Mouse (Mus musculus): ENCODE data around the gene Pdhb. TPM values are rescaled to one million over a fixed set of nuclear protein-coding genes. Genes with fewer than 3 reads are reported as not detected.

Pdhb gene
- total RNA-seq, 1 experiment: 152 TPM

- peaks cover 0 to 2% of the 10 kb centered on the region in 2 experiments; a peak in 3 of 4 replicates for H3K4me1 ChIP-seq (ENCODE audit: control insufficient read depth in 2 of 2, insufficient read depth in 2 of 2, low read length in 2 of 2, poor library complexity in 1 of 2)
- H3K4me3 ChIP-seq (ENCODE audit: insufficient read depth in 1 of 2, low read depth in 1 of 2, low read length in 2 of 2, poor library complexity in 1 of 2, severe bottlenecking in 1 of 2): no peak overlapping the region
- in situ Hi-C loops (cut with MboI; ENCODE audit: low sequenced_read_pairs in 2 of 2, unreplicated experiment in 2 of 2): no loop called here
- no peaks in the 10 kb centered on the region for H3K9me3 ChIP-seq (ENCODE audit: control insufficient read depth, insufficient read depth, low read depth, low read length)
- TF ChIP-seq CHD2 (IDR thresholded peaks at IDR 0.05; ENCODE audit: low read depth, low read length) (no peak), ZNF384 (IDR thresholded peaks at IDR 0.05; ENCODE audit: low read depth, low read length) (no peak), ZC3H11A (IDR thresholded peaks at IDR 0.05; ENCODE audit: borderline replicate concordance, low read depth, low read length) (no peak), MAFK (IDR thresholded peaks at IDR 0.05; ENCODE audit: insufficient read depth, low read depth, low read length) (no peak), HCFC1 (IDR thresholded peaks at IDR 0.05; ENCODE audit: borderline replicate concordance, insufficient read depth, low read length) (no peak)
- H3K9ac ChIP-seq (ENCODE audit: insufficient read depth, low read depth, low read length, poor library complexity, severe bottlenecking): no peak overlapping the region
- H3K27ac ChIP-seq (ENCODE audit: insufficient read depth, low read depth, low read length, poor library complexity, severe bottlenecking): no peak overlapping the region
- no peak for DNase-seq (ENCODE audit: low read depth, low spot score)
- H3K36me3 ChIP-seq (ENCODE audit: control insufficient read depth, insufficient read depth, low read length, poor library complexity, severe bottlenecking): no peaks in the 10 kb centered on the region
Measured at GRCm38 (mm10) chr14:8123141-8123540, 49.7 kb downstream of the Pdhb start.

- H3K9ac ChIP-seq (ENCODE audit: insufficient read depth, low read depth, low read length, poor library complexity, severe bottlenecking): no peak overlapping the region
- H3K9me3 ChIP-seq (ENCODE audit: control insufficient read depth, insufficient read depth, low read depth, low read length): no peaks in the 10 kb centered on the region
- no peaks in the 10 kb centered on the region for H3K36me3 ChIP-seq (ENCODE audit: control insufficient read depth, insufficient read depth, low read length, poor library complexity, severe bottlenecking)
- TF ChIP-seq CHD2 (IDR thresholded peaks at IDR 0.05; ENCODE audit: low read depth, low read length): no peak
- TF ChIP-seq ZNF384 (IDR thresholded peaks at IDR 0.05; ENCODE audit: low read depth, low read length): no peak
- no peak for TF ChIP-seq ZC3H11A (IDR thresholded peaks at IDR 0.05; ENCODE audit: borderline replicate concordance, low read depth, low read length)
- TF ChIP-seq HCFC1 (IDR thresholded peaks at IDR 0.05; ENCODE audit: borderline replicate concordance, insufficient read depth, low read length): no peak
- no peak for TF ChIP-seq MAFK (IDR thresholded peaks at IDR 0.05; ENCODE audit: insufficient read depth, low read depth, low read length)
- DNase-seq (ENCODE audit: low read depth, low spot score): no peak
- no peak overlapping the region for H3K27ac ChIP-seq (ENCODE audit: insufficient read depth, low read depth, low read length, poor library complexity, severe bottlenecking)
- H3K4me1 ChIP-seq (ENCODE audit: control insufficient read depth in 2 of 2, insufficient read depth in 2 of 2, low read length in 2 of 2, poor library complexity in 1 of 2): no peaks in the 10 kb centered on the region; a peak in 2 of 4 replicates
- no peak overlapping the region for H3K4me3 ChIP-seq (ENCODE audit: insufficient read depth in 1 of 2, low read depth in 1 of 2, low read length in 2 of 2, poor library complexity in 1 of 2, severe bottlenecking in 1 of 2)
- in situ Hi-C loops (cut with MboI; ENCODE audit: low sequenced_read_pairs in 2 of 2, unreplicated experiment in 2 of 2): no loop called here
Measured at GRCm38 (mm10) chr14:8119904-8120303, 52.9 kb downstream of the Pdhb start.

GRCm38 (mm10) chr14:8119454-8119853, 53.4 kb downstream of the Pdhb start:
- no peak for DNase-seq (ENCODE audit: low read depth, low spot score)
- Histone ChIP-seq H3K9ac (ENCODE audit: insufficient read depth, low read depth, low read length, poor library complexity, severe bottlenecking) (no peak overlapping the region), H3K4me1 (ENCODE audit: control insufficient read depth in 2 of 2, insufficient read depth in 2 of 2, low read length in 2 of 2, poor library complexity in 1 of 2) (no peaks in the 10 kb centered on the region; a peak in 2 of 4 replicates), H3K4me3 (ENCODE audit: insufficient read depth in 1 of 2, low read depth in 1 of 2, low read length in 2 of 2, poor library complexity in 1 of 2, severe bottlenecking in 1 of 2) (no peak overlapping the region), H3K9me3 (ENCODE audit: control insufficient read depth, insufficient read depth, low read depth, low read length) (no peaks in the 10 kb centered on the region), H3K27ac (ENCODE audit: insufficient read depth, low read depth, low read length, poor library complexity, severe bottlenecking) (no peak overlapping the region), H3K36me3 (ENCODE audit: control insufficient read depth, insufficient read depth, low read length, poor library complexity, severe bottlenecking) (no peaks in the 10 kb centered on the region)
- in situ Hi-C loops (cut with MboI; ENCODE audit: low sequenced_read_pairs in 2 of 2, unreplicated experiment in 2 of 2): no loop called here
- TF ChIP-seq HCFC1 (IDR thresholded peaks at IDR 0.05; ENCODE audit: borderline replicate concordance, insufficient read depth, low read length): no peak
- TF ChIP-seq ZNF384 (IDR thresholded peaks at IDR 0.05; ENCODE audit: low read depth, low read length): no peak
- no peak for TF ChIP-seq ZC3H11A (IDR thresholded peaks at IDR 0.05; ENCODE audit: borderline replicate concordance, low read depth, low read length)
- no peak for TF ChIP-seq CHD2 (IDR thresholded peaks at IDR 0.05; ENCODE audit: low read depth, low read length)

- H3K9ac ChIP-seq (ENCODE audit: insufficient read depth, low read depth, low read length, poor library complexity, severe bottlenecking): no peak overlapping the region
- H3K9me3 ChIP-seq (ENCODE audit: control insufficient read depth, insufficient read depth, low read depth, low read length): no peaks in the 10 kb centered on the region
- H3K4me1 ChIP-seq (ENCODE audit: control insufficient read depth in 2 of 2, insufficient read depth in 2 of 2, low read length in 2 of 2, poor library complexity in 1 of 2): no peaks in the 10 kb centered on the region; a peak in 1 of 4 replicates
- in situ Hi-C loops (cut with MboI; ENCODE audit: low sequenced_read_pairs in 2 of 2, unreplicated experiment in 2 of 2): no loop called here
- no peak overlapping the region for H3K4me3 ChIP-seq (ENCODE audit: insufficient read depth in 1 of 2, low read depth in 1 of 2, low read length in 2 of 2, poor library complexity in 1 of 2, severe bottlenecking in 1 of 2)
- no peak overlapping the region for H3K27ac ChIP-seq (ENCODE audit: insufficient read depth, low read depth, low read length, poor library complexity, severe bottlenecking)
- no peak for DNase-seq (ENCODE audit: low read depth, low spot score)
- no peaks in the 10 kb centered on the region for H3K36me3 ChIP-seq (ENCODE audit: control insufficient read depth, insufficient read depth, low read length, poor library complexity, severe bottlenecking)
- TF ChIP-seq ZC3H11A (IDR thresholded peaks at IDR 0.05; ENCODE audit: borderline replicate concordance, low read depth, low read length): no peak
- no peak for TF ChIP-seq HCFC1 (IDR thresholded peaks at IDR 0.05; ENCODE audit: borderline replicate concordance, insufficient read depth, low read length)
Measured at GRCm38 (mm10) chr14:8117371-8117770, 55.5 kb downstream of the Pdhb start.

Other genes starting within 250 kb of the Pdhb start
- gene Gm45521, start 215.7 kb downstream of the Pdhb start, total RNA-seq (2012; rRNA removed): 1.0 and 4.0 TPM in 2 replicates
- gene Dnase1l3, start 178.5 kb downstream of the Pdhb start, total RNA-seq (2012; rRNA removed): 0.09 TPM in 1 of 2 replicates, not detected in the other
- 11.7 and 15.4 TPM in 2 replicates for gene Abhd6, start 170.1 kb downstream of the Pdhb start, total RNA-seq (2012; rRNA removed)
- 17.3 and 28.3 TPM in 2 replicates for gene Rpp14, start 92.7 kb downstream of the Pdhb start, total RNA-seq (2012; rRNA removed)
- 5.4 and 5.7 TPM in 2 replicates for gene Pxk, start 74.8 kb downstream of the Pdhb start, total RNA-seq (2012; rRNA removed)
- 9.3 and 11.9 TPM in 2 replicates for gene Kctd6, start 41.1 kb upstream of the Pdhb start, total RNA-seq (2012; rRNA removed)
- not detected in 2 replicates for gene Acox2, start 86.3 kb upstream of the Pdhb start, total RNA-seq (2012; rRNA removed)
- gene Fam107a, start 145.0 kb upstream of the Pdhb start, total RNA-seq (2012; rRNA removed): 0.11 and 0.27 TPM in 2 replicates
- gene Oit1, start 205.7 kb upstream of the Pdhb start, total RNA-seq (2012; rRNA removed): 0.36 and 0.53 TPM in 2 replicates